Mouse (Mus musculus) heart, postnatal 36 days (tissue): ENCODE results near the gene Pigk. TPM values are rescaled to one million over a fixed set of nuclear protein-coding genes. Genes with fewer than 3 reads are reported as not detected.
A peak's percentile ranks its signal among the peaks of the same experiment; 100 is the strongest.

ENCODE experiments used
- DNase-seq, 2 experiments: peaks; one replicate each; pipeline ENCODE4 v3.0.0; 2021 to 2022
- intact Hi-C: fragments of 180-260 bp; cut with DNase I; formaldehyde crosslinking; loops from one replicate; pipeline ENCODE4 v1.15.1; 2025
- total RNA-seq, 2 experiments: library from RNA; stranded (reverse); gene quantifications; 2 replicates each; pipeline ENCODE4 v1.2.3; 2021

The Pigk gene
- total RNA-seq, 2 experiments from 2014 or later = 25.0 to 25.4 TPM

DNA sequence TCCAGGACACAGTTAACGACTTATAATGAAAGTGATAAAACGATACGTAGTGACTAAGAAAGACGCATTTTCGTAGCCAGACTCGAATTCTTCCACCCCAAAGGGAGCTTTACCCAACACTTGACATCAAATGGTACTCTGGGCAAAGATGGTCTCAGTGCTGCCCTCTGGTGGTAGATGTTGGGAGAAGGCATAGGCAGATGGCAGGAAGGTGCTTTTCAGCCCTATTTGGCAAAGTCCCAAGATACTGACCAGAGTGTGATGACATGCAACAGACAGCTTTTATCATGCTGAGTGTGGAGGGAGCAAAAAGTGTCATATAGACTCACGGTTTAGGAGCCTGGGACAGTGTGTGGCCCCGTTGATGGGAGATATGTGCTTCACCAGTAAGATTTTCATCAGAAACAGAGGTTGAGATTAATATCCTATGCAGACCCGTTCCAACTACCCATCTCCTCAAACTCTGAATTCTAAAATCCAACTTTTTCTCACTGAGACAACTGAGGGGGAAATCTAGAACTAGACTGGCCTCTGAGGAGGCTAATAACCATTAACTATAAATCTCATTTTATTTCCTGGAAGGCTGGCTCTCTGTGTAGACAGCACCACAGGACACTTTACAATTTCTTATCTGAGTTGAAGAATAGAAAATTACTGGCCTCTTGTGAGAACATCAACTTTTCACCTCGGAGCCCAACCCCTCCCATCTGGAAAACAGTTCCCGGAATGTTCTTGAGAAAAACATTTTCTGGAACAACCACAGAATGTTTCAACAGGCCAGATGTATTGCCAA lies 244.7 kb downstream of the Pigk start:
- intact Hi-C loops = loop anchor here (2.0 kb wide), 1 partner anchor 174 kb away; no protein-coding TSS in a partner anchor
- peak; percentile 24 to 48 for DNase-seq

GRCm38 (mm10) chr3:152961855-152962376 lies 248.0 kb downstream of the Pigk start:
- intact Hi-C loops = no loop called here
- DNase-seq = no peak

GRCm38 (mm10) chr3:152969774-152970347 lies 256.0 kb downstream of the Pigk start:
- intact Hi-C loops = no loop called here
- no peak for DNase-seq

DNA sequence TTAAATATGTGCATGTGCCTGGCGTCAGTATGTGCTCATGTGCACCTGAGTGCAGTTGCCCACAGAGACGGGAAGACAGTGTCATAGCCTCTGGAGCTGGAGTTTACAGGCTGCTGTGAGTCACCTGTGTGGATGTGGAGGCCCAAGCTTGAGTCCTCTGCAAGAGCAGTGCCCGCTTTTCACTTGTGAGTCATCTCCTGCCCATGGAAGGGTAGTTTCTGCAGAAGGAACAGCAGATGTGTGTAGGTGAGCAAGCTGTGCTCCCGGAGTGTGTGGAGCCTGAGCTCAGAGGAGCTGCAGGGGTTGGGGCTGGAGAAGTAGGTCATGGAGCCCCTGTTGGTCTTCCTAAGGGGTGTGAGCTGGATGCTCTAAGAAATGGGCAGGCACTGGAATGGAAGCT lies 257.5 kb downstream of the Pigk start:
- DNase-seq = no peak
- intact Hi-C loops = no loop called here

GRCm38 (mm10) chr3:152979481-152980092 lies 265.7 kb downstream of the Pigk start:
- intact Hi-C loops = no loop called here
- DNase-seq = no peak

DNA sequence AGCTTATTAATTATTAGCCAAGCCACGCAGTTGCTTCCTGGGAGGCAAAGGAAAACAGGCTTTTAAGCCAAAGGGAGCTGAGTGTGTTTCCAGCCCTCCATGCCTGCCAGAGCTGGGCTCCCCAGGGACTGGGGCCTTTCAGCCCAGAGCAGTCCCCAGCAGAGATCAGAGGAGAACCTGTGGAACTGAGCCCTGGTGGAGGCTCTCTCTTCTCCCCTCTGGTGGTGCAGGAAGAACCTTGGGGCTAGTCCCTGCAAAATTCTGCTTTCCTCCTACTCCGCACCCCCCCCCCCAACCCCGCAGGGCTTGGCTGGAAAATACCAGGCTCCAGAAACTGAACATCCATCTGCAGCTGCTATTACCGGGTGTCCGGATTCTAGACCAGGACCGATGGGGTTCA lies 266.5 kb downstream of the Pigk start:
- DNase-seq = no peak
- intact Hi-C loops = no loop called here

DNA sequence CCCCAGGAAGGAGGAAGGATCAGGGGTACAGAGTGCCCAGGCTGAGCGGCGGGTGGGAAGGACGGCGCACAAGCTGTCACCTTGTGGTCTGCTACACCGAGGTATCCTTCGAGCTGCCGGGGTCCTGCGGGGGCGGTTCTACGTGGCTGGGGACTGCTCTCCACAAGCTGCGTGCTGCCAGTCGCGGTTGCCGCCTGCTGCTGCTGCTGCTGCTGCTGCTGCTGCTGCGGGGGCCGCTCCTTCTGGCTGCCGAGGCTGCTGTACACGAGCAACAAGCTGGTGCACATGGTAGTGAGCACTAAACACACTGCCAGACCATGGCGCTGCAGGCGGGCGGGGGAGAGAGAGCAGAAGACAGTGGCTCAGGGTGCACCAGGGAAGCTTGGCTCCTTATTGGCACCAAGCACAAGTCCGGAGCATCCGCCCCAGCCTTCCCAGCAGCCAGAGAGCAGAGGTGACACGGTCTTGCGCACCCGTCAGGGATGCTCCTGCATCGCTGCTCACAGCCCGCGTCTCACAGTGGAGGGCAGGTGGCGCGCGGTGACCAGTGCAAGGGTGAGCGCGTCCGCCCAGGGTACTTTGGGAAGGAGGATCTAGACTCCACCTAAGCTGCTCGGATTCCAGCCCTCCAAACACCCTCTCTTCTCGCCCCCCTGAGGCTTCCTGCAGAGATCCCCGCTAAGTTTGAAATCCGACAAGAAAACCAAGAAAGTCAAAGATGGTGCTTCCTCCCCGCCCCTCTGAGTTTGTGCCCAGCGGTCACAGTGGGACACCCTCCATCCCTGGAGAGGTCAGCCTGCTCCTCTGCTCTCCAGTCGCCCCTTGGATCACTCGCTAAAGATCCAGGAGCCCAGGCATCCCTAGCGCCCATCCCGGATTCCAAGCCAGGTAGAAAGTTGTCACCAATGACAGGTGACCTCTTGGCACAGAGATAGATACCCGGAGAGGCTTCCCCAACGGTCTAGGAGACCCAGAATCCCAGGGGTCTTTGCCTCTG lies 267.4 kb downstream of the Pigk start:
- DNase-seq = no peak
- intact Hi-C loops = no loop called here

DNA sequence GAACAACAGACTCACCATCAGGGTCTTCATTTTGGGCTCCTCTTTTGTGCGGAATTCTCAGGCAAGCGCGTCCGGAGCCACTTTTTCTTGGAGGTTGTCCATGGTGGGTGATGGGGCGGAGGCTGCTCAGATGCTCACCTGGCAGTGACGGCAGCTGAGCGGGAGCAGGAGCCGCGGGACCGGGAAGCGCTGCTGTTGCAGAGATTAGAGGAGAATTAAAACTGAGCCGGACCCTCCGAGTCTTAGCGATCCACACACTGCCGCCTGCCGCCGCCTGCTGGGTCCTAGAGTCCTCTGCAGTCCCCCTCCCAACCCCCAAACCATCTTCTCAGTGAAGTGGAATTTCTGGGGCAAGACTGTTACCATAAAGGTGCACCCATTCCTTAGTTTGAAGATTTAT lies 268.1 kb downstream of the Pigk start, which contains the start of gene St6galnac5:
St6galnac5 (minus strand) TSS at position 259 of the 400 bp plus-strand sequence.
- DNase-seq = no peak
- intact Hi-C loops = no loop called here

DNA sequence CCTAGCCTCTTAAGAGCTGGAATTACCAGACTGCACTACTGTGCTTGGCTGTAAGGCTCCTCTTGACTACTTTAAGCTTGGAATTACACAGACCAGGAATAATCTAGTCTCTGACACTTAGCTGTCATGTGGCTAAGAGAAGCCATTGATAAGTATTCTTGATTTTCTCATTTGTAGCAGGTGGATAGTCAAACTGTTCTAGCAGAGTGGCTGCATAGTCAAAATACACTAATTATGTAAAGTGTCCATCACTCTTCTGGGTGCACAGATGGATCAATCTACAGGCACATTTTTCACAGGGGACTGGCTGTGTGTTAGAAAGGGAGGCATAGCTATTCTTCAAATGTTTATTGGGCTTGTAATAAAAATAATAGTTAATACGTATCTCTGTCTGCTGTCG lies 276.9 kb downstream of the Pigk start:
- intact Hi-C loops = no loop called here

GRCm38 (mm10) chr3:152993608-152994007 lies 279.7 kb downstream of the Pigk start:
- intact Hi-C loops = no loop called here
- no peak for DNase-seq

More for the DNA sequence above, 276.9 kb downstream of the Pigk start:
- DNase-seq = no peak

DNA sequence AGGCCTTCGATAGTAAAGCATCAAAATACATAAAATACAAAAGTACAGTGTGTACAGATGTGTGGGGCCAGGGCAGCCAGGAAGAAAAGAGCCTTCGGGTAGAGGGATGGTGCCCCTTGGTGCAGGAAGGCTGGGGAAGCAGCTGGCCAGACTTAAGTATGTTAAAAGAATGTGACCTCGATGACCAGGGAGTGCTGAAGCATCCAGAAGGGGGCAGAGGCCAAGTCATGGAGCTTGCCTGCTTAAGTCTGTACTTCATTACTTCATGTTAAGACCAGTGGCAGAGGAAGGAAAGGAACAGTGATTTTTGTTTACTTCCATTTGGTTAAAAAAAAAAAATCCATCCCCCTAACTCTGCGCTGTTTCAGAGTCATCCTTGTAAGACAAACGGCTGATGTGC lies 284.2 kb downstream of the Pigk start:
- DNase-seq = no peak
- intact Hi-C loops = no loop called here

DNA sequence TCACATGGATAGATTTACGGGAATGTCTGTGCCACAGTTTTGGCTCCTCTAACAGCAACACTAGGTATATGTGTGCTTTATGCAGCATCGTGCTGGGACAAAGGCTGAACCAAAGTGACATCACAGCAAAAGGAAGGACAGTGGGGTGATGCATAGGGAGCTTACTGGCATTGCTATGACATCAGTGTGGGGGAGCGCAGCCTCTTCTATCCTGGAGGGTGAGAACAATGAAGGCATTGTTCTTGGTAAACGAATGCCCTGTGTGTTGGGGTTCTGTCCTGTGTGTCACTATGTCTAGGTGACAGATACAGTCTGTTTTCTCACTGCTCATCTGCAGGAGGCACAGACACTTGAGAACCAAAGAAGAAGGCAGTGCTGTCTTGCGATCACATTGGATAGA lies 285.0 kb downstream of the Pigk start:
- intact Hi-C loops = no loop called here
- DNase-seq = no peak

DNA sequence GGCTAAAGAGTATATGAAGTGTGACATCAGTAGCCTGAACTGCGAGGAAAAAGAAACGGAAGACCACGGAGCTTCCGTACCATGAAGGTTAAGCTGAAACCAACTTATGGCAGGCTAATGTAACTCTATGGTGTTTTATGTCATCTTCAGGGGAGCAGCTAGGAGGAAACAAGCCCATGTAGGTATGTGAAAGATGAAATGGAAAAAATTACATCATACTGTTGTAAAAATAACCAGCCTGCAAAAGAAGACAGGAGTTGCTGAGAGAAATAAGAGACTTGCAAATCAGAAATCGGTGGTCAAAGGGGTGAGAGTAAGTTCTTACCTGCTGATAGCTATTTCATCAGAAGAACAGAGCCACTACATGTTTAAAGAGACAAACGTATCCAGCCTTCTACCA lies 293.0 kb downstream of the Pigk start:
- intact Hi-C loops = no loop called here
- no peak for DNase-seq

GRCm38 (mm10) chr3:153016355-153016754 lies 302.5 kb downstream of the Pigk start:
- intact Hi-C loops = no loop called here
- no peak for DNase-seq

- DNase-seq = no peak
- intact Hi-C loops = no loop called here
Measured at GRCm38 (mm10) chr3:153018051-153018450, 304.2 kb downstream of the Pigk start.

- intact Hi-C loops = no loop called here
- no peak for DNase-seq
Measured at GRCm38 (mm10) chr3:153024016-153024415, 310.1 kb downstream of the Pigk start.
